Mouse (Mus musculus): ENCODE results near the gene Tas2r118. TPM values are rescaled to one million over a fixed set of nuclear protein-coding genes. Genes with fewer than 3 reads are reported as not detected.

Gene Tas2r118
- not detected for total RNA-seq (2021)

GRCm38 (mm10) chr6:23969960-23970359 is at the start of gene Tas2r118:
Gene Tas2r118, minus strand, starts transcription at chr6:23970060.
- intact Hi-C loops (cut with DNase I), result loop anchor here (5.0 kb wide), 2 partner anchors 118 to 447 kb away; no protein-coding TSS in a partner anchor
- DNase-seq (ENCODE audit: low spot score in 2 of 2), result no peak

GRCm38 (mm10) chr6:24018320-24018719 is 48.5 kb upstream of the Tas2r118 start:
- intact Hi-C loops (cut with DNase I), result no loop called here
- DNase-seq (ENCODE audit: low spot score in 2 of 2), result no peak

GRCm38 (mm10) chr6:23993276-23993675 is 23.4 kb upstream of the Tas2r118 start:
- intact Hi-C loops (cut with DNase I), result loop anchor here (1.0 kb wide), 1 partner anchor 26 kb away; no protein-coding TSS in a partner anchor
- peak in 1 of 2 experiments; percentile 79 for DNase-seq (ENCODE audit: low spot score in 2 of 2)

GRCm38 (mm10) chr6:23990687-23991387 is 21.0 kb upstream of the Tas2r118 start:
- no peak for DNase-seq (ENCODE audit: low spot score in 2 of 2)
- intact Hi-C loops (cut with DNase I), result no loop called here

- no peak for DNase-seq (ENCODE audit: low spot score in 2 of 2)
- intact Hi-C loops (cut with DNase I), result no loop called here
These were observed 16.4 kb upstream of the Tas2r118 start for GRCm38 (mm10) chr6:23986293-23986692.

- peak in 1 of 2 experiments; percentile 87 for DNase-seq (ENCODE audit: low spot score in 2 of 2)
- intact Hi-C loops (cut with DNase I), result loop anchor here (1.0 to 5.0 kb wide), 3 partner anchors 26 to 450 kb away; no protein-coding TSS in a partner anchor
These were observed 2.9 kb downstream of the Tas2r118 start for GRCm38 (mm10) chr6:23966980-23967379.

- intact Hi-C loops (cut with DNase I), result loop anchor here (5.0 kb wide), 2 partner anchors 114 to 451 kb away; no protein-coding TSS in a partner anchor
- DNase-seq (ENCODE audit: low spot score in 2 of 2), result no peak
These were observed 3.9 kb downstream of the Tas2r118 start for GRCm38 (mm10) chr6:23965925-23966324.

- intact Hi-C loops (cut with DNase I), result no loop called here
- DNase-seq (ENCODE audit: low spot score in 2 of 2), result peak in 1 of 2 experiments; percentile 66
These were observed 6.1 kb downstream of the Tas2r118 start for GRCm38 (mm10) chr6:23963741-23964140.

- intact Hi-C loops (cut with DNase I), result no loop called here
- DNase-seq (ENCODE audit: low spot score in 2 of 2), result no peak
These were observed 29.1 kb downstream of the Tas2r118 start for GRCm38 (mm10) chr6:23940776-23941175.

- intact Hi-C loops (cut with DNase I), result no loop called here
- DNase-seq (ENCODE audit: low spot score in 2 of 2), result no peak
These were observed 31.0 kb downstream of the Tas2r118 start for GRCm38 (mm10) chr6:23938575-23939488.

GRCm38 (mm10) chr6:23936414-23936813 is 33.4 kb downstream of the Tas2r118 start:
- intact Hi-C loops (cut with DNase I), result no loop called here

GRCm38 (mm10) chr6:23923806-23924205 is 46.1 kb downstream of the Tas2r118 start:
- DNase-seq (ENCODE audit: low spot score in 2 of 2), result no peak
- intact Hi-C loops (cut with DNase I), result no loop called here

More at GRCm38 (mm10) chr6:23936414-23936813, 33.4 kb downstream of the Tas2r118 start:
- no peak for DNase-seq (ENCODE audit: low spot score in 2 of 2)

Other genes with a start within 250 kb of the Tas2r118 start
- 10 to 100 TPM; 85.8 to 90.7 TPM for gene Cadps2, start 130.6 kb downstream of the Tas2r118 start, total RNA-seq (2021)
- under 1 TPM; 0.18 to 0.46 TPM for gene Slc13a1, start 198.0 kb upstream of the Tas2r118 start, total RNA-seq (2021)